Mouse (Mus musculus): ENCODE results near the gene Uhrf1. TPM values are rescaled to one million over a fixed set of nuclear protein-coding genes. Genes with fewer than 3 reads are reported as not detected.

The Uhrf1 gene
- total RNA-seq, 2 experiments from 2014 or later, result 12.3 to 16.2 TPM

Other genes with a start within 250 kb of the Uhrf1 start
- gene Ubxn6, start 228.3 kb upstream of the Uhrf1 start, total RNA-seq (2021), result 10 to 100 TPM; 69.1 to 78.9 TPM
- gene Hdgfl2, start 223.7 kb upstream of the Uhrf1 start, total RNA-seq (2021), result 100 to 1,000 TPM; 109 to 117 TPM
- under 1 TPM; 0.20 to 0.24 TPM for gene Plin4, start 193.5 kb upstream of the Uhrf1 start, total RNA-seq (2021)
- gene Plin5, start 185.7 kb upstream of the Uhrf1 start, total RNA-seq (2021), result 1 to 10 TPM; 1.2 to 1.9 TPM
- not detected for gene Lrg1, start 181.3 kb upstream of the Uhrf1 start, total RNA-seq (2021)
- gene Sema6b, start 163.0 kb upstream of the Uhrf1 start, total RNA-seq (2021), result 10 to 100 TPM; 91.1 to 95.7 TPM
- gene Tnfaip8l1, start 140.8 kb upstream of the Uhrf1 start, total RNA-seq (2021), result 10 to 100 TPM; 11.1 TPM
- 10 to 100 TPM; 45.9 to 47.6 TPM for gene Mydgf, start 119.4 kb upstream of the Uhrf1 start, total RNA-seq (2021)
- 10 to 100 TPM; 48.9 to 50.2 TPM for gene Dpp9, start 84.4 kb upstream of the Uhrf1 start, total RNA-seq (2021)
- 10 to 100 TPM; 41.4 to 45.7 TPM for gene Fem1a, start 46.5 kb upstream of the Uhrf1 start, total RNA-seq (2021)
- gene Ticam1, start 26.5 kb upstream of the Uhrf1 start, total RNA-seq (2021), result 1 to 10 TPM; 3.4 to 3.7 TPM
- 1 to 10 TPM; 4.5 to 6.1 TPM for gene Plin3, start 10.4 kb upstream of the Uhrf1 start, total RNA-seq (2021)
- not detected for gene Arrdc5, start 3.0 kb upstream of the Uhrf1 start, total RNA-seq (2021)
- 100 to 1,000 TPM; 111 to 112 TPM for gene Kdm4b, start 22.7 kb downstream of the Uhrf1 start, total RNA-seq (2021)
- gene Ptprs, start 173.2 kb downstream of the Uhrf1 start, total RNA-seq (2021), result 100 to 1,000 TPM; 821 to 872 TPM
- not detected for gene Znrf4, start 209.1 kb downstream of the Uhrf1 start, total RNA-seq (2021)